Mouse (Mus musculus) bone marrow macrophage, adult 2 months (primary cell): ENCODE data around the gene Efna3.

Source experiments
- CTCF ChIP-seq: IDR thresholded peaks from 2 replicates; pipeline ENCODE4 v1.5.1; 2012; ENCODE audit warnings: low read depth, mild to moderate bottlenecking, low read length, moderate library complexity
- POLR2A ChIP-seq: IDR thresholded peaks from 2 replicates; pipeline ENCODE4 v1.6.1; 2012; ENCODE audit warnings: mild to moderate bottlenecking, low read depth, low read length, borderline replicate concordance

DNA sequence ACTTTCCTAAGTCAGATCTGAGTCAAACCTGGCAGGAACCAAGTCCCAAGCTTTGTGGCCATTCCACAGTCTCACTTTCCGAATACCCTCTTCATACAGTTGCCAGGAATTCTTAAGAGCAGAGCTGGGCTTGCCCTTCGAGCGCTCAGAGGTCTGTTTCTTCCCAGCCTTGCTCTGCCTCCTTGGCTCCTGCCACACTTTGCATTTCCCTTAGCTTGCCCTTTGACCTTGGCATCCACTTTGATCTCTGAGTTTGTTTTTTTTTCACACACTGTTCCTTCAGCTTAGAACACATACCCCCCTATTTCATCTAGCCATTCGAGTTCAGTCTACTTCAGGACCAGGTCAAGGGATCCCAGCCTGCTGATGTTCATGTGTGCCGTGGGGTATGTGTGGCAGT is 28.5 kb upstream of the Efna3 start:
- TF ChIP-seq CTCF = no peak
- no peak for TF ChIP-seq POLR2A
